Mouse (Mus musculus): ENCODE measurements at regions not wholly inside any gene's neighbourhood (a gene's known extent, or its start where the extent isn't known, plus 50 kb on each side); places are given as distances from the start of the nearest gene placed in this dataset.

GRCm38 (mm10) chr8:10784481-10784880 lies 223.8 kb downstream of the Irs2 start:
- Histone ChIP-seq H3K4me1 (replicated peaks; ENCODE audit: control insufficient read depth, insufficient read depth, low read length) (no peaks in the 10 kb centered on the region), H3K9ac (ENCODE audit: low read depth, low read length) (no peak overlapping the region), H3K9me3 (ENCODE audit: control insufficient read depth) (no peaks in the 10 kb centered on the region), H3K4me2 (replicated peaks; ENCODE audit: low read depth) (no peak overlapping the region), H3K27me3 (replicated peaks; ENCODE audit: control insufficient read depth, insufficient read depth, low read length) (no peaks in the 10 kb centered on the region), H3K27ac (ENCODE audit: low read depth, low read length) (no peak overlapping the region), H3K36me3 (ENCODE audit: control insufficient read depth, insufficient read depth) (no peaks in the 10 kb centered on the region), H3K4me3 (ENCODE audit: low read depth, low read length) (no peak overlapping the region)
- WGBS, result 52% methylated on average over 1 of the region's 1 CpGs
- no peak for TF ChIP-seq CTCF (IDR thresholded peaks at IDR 0.05; ENCODE audit: low read depth)
- ATAC-seq, result no peak

- no peak overlapping the region for H3K27ac ChIP-seq (ENCODE audit: low read depth, low read length)
- H3K4me2 ChIP-seq (replicated peaks; ENCODE audit: low read depth), result no peak overlapping the region
- no peak for TF ChIP-seq CTCF (IDR thresholded peaks at IDR 0.05; ENCODE audit: low read depth)
- no peaks in the 10 kb centered on the region for H3K36me3 ChIP-seq (ENCODE audit: control insufficient read depth, insufficient read depth)
- H3K4me3 ChIP-seq (ENCODE audit: low read depth, low read length), result no peak overlapping the region
- WGBS, result 79% methylated on average over 6 of the region's 6 CpGs
- ATAC-seq, result no peak
- H3K27me3 ChIP-seq (replicated peaks; ENCODE audit: control insufficient read depth, insufficient read depth, low read length), result no peaks in the 10 kb centered on the region
- H3K9ac ChIP-seq (ENCODE audit: low read depth, low read length), result no peak overlapping the region
- no peaks in the 10 kb centered on the region for H3K9me3 ChIP-seq (ENCODE audit: control insufficient read depth)
- no peaks in the 10 kb centered on the region for H3K4me1 ChIP-seq (replicated peaks; ENCODE audit: control insufficient read depth, insufficient read depth, low read length)
These were observed 226.4 kb downstream of the Irs2 start for GRCm38 (mm10) chr8:10781860-10782259.

- no peak for TF ChIP-seq CTCF (IDR thresholded peaks at IDR 0.05; ENCODE audit: low read depth)
- H3K4me3 ChIP-seq (ENCODE audit: low read depth, low read length), result no peak overlapping the region
- 91% methylated on average over 7 of the region's 7 CpGs for WGBS
- no peak overlapping the region for H3K9ac ChIP-seq (ENCODE audit: low read depth, low read length)
- H3K4me1 ChIP-seq (replicated peaks; ENCODE audit: control insufficient read depth, insufficient read depth, low read length), result no peaks in the 10 kb centered on the region
- no peaks in the 10 kb centered on the region for H3K36me3 ChIP-seq (ENCODE audit: control insufficient read depth, insufficient read depth)
- no peaks in the 10 kb centered on the region for H3K27me3 ChIP-seq (replicated peaks; ENCODE audit: control insufficient read depth, insufficient read depth, low read length)
- no peak overlapping the region for H3K27ac ChIP-seq (ENCODE audit: low read depth, low read length)
- no peak for ATAC-seq
- H3K9me3 ChIP-seq (ENCODE audit: control insufficient read depth), result no peaks in the 10 kb centered on the region
- H3K4me2 ChIP-seq (replicated peaks; ENCODE audit: low read depth), result no peak overlapping the region
These were observed 228.6 kb downstream of the Irs2 start for GRCm38 (mm10) chr8:10779636-10780035.

- Histone ChIP-seq H3K4me1 (replicated peaks; ENCODE audit: control insufficient read depth, insufficient read depth, low read length) (no peaks in the 10 kb centered on the region), H3K4me3 (ENCODE audit: low read depth, low read length) (no peak overlapping the region), H3K9ac (ENCODE audit: low read depth, low read length) (no peak overlapping the region), H3K27ac (ENCODE audit: low read depth, low read length) (no peak overlapping the region), H3K27me3 (replicated peaks; ENCODE audit: control insufficient read depth, insufficient read depth, low read length) (no peaks in the 10 kb centered on the region), H3K4me2 (replicated peaks; ENCODE audit: low read depth) (no peak overlapping the region), H3K36me3 (ENCODE audit: control insufficient read depth, insufficient read depth) (no peaks in the 10 kb centered on the region), H3K9me3 (ENCODE audit: control insufficient read depth) (no peaks in the 10 kb centered on the region)
- 64% methylated on average over 8 of the region's 8 CpGs for WGBS
- no peak for ATAC-seq
- TF ChIP-seq CTCF (IDR thresholded peaks at IDR 0.05; ENCODE audit: low read depth), result no peak
These were observed 232.9 kb downstream of the Irs2 start for GRCm38 (mm10) chr8:10775202-10776010.

GRCm38 (mm10) chr8:10774778-10775177 lies 233.5 kb downstream of the Irs2 start:
- no peak for TF ChIP-seq CTCF (IDR thresholded peaks at IDR 0.05; ENCODE audit: low read depth)
- no peaks in the 10 kb centered on the region for H3K27me3 ChIP-seq (replicated peaks; ENCODE audit: control insufficient read depth, insufficient read depth, low read length)
- no peak for ATAC-seq
- H3K27ac ChIP-seq (ENCODE audit: low read depth, low read length), result no peak overlapping the region
- no peak overlapping the region for H3K9ac ChIP-seq (ENCODE audit: low read depth, low read length)
- H3K9me3 ChIP-seq (ENCODE audit: control insufficient read depth), result no peaks in the 10 kb centered on the region
- no peaks in the 10 kb centered on the region for H3K4me1 ChIP-seq (replicated peaks; ENCODE audit: control insufficient read depth, insufficient read depth, low read length)
- H3K4me2 ChIP-seq (replicated peaks; ENCODE audit: low read depth), result no peak overlapping the region
- H3K4me3 ChIP-seq (ENCODE audit: low read depth, low read length), result no peak overlapping the region
- WGBS, result 88% methylated on average over 3 of the region's 3 CpGs
- H3K36me3 ChIP-seq (ENCODE audit: control insufficient read depth, insufficient read depth), result no peaks in the 10 kb centered on the region

- 75% methylated on average over 4 of the region's 4 CpGs for WGBS
- Histone ChIP-seq H3K27me3 (replicated peaks; ENCODE audit: control insufficient read depth, insufficient read depth, low read length) (no peaks in the 10 kb centered on the region), H3K9ac (ENCODE audit: low read depth, low read length) (no peak overlapping the region), H3K4me2 (replicated peaks; ENCODE audit: low read depth) (no peak overlapping the region), H3K27ac (ENCODE audit: low read depth, low read length) (no peak overlapping the region), H3K36me3 (ENCODE audit: control insufficient read depth, insufficient read depth) (no peaks in the 10 kb centered on the region), H3K9me3 (ENCODE audit: control insufficient read depth) (no peaks in the 10 kb centered on the region), H3K4me3 (ENCODE audit: low read depth, low read length) (no peak overlapping the region), H3K4me1 (replicated peaks; ENCODE audit: control insufficient read depth, insufficient read depth, low read length) (no peaks in the 10 kb centered on the region)
- ATAC-seq, result no peak
- TF ChIP-seq CTCF (IDR thresholded peaks at IDR 0.05; ENCODE audit: low read depth), result no peak
These were observed 240.1 kb downstream of the Irs2 start for GRCm38 (mm10) chr8:10768181-10768580.

Data from intestine, postnatal 0 days (tissue).